Comparison of ENCODE assay signal across 8 mouse cellular contexts in the genomic region with DNA sequence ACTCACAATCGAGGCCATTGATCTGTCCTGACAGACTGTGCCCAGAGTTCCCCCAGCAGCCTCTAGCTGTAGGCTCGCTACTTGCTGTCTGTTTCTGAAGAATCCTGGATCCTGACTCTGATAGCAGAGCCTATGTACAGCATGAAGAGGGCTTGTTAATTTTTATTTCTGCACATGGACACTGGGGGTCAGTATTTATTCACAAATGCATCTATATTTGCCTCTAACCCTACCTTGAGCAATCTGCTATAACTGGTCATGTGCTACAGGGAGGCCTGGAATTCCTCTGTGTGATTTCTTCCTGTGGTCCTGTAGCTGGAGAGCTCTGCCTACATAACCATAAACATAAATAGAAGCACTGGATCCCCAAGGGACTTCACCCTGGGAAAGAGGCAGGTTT. TPM values are rescaled to one million over a fixed set of nuclear protein-coding genes. Genes with fewer than 3 reads are reported as not detected.
DNase-seq lines count a peak whose midpoint lies in the region; ATAC-seq and TF ChIP-seq lines count a peak whose summit lies in the region.

No protein-coding gene starts in this region.

- no peak overlapping the region for H3K4me3 ChIP-seq in forebrain, embryonic 12.5 days (replicated peaks)
- H3K4me3 ChIP-seq in forebrain, embryonic 11.5 days (ENCODE audit: low read depth, low read length): no peak overlapping the region
- no peak overlapping the region for H3K4me3 ChIP-seq in C2C12 (ENCODE audit: insufficient read depth, poor library complexity, severe bottlenecking)
- no peak overlapping the region for H3K4me3 ChIP-seq in midbrain, embryonic 15.5 days

- WGBS in forebrain, embryonic 12.5 days: 65% methylated on average over 2 of the region's 2 CpGs
- WGBS in forebrain, embryonic 11.5 days: 49% methylated on average over 2 of the region's 2 CpGs
- WGBS in midbrain, embryonic 15.5 days: 55% methylated on average over 2 of the region's 2 CpGs

- H3K27ac ChIP-seq in forebrain, embryonic 12.5 days: no peak overlapping the region
- no peak overlapping the region for H3K27ac ChIP-seq in forebrain, embryonic 11.5 days (ENCODE audit: low read depth, low read length)
- no peak overlapping the region for H3K27ac ChIP-seq in midbrain, embryonic 15.5 days

- H3K79me2 ChIP-seq in C2C12 (ENCODE audit: control insufficient read depth, insufficient read depth): no peaks in the 10 kb centered on the region

- H3K36me3 ChIP-seq in forebrain, embryonic 12.5 days (replicated peaks): 0 out of 2 replicates have a peak, but pooled peaks cover under 1% of the 10 kb centered on the region
- no peaks in the 10 kb centered on the region for H3K36me3 ChIP-seq in forebrain, embryonic 11.5 days (ENCODE audit: control insufficient read depth, insufficient read depth, low read length)
- H3K36me3 ChIP-seq in C2C12 (ENCODE audit: control insufficient read depth, insufficient read depth): no peaks in the 10 kb centered on the region
- H3K36me3 ChIP-seq in midbrain, embryonic 15.5 days (replicated peaks): no peaks in the 10 kb centered on the region

- peak; percentile 7 for TF ChIP-seq CTCF in C2C12 (IDR thresholded peaks at IDR 0.05; ENCODE audit: control insufficient read depth, insufficient read depth, insufficient read length)

- no peaks in the 10 kb centered on the region for H3K27me3 ChIP-seq in forebrain, embryonic 12.5 days
- H3K27me3 ChIP-seq in forebrain, embryonic 11.5 days (ENCODE audit: control insufficient read depth, insufficient read depth, low read length): no peaks in the 10 kb centered on the region
- no peaks in the 10 kb centered on the region for H3K27me3 ChIP-seq in C2C12 (ENCODE audit: control insufficient read depth, insufficient read depth, insufficient read length)
- no peaks in the 10 kb centered on the region for H3K27me3 ChIP-seq in midbrain, embryonic 15.5 days (replicated peaks)

- no peaks in the 10 kb centered on the region for H3K4me1 ChIP-seq in forebrain, embryonic 12.5 days
- H3K4me1 ChIP-seq in forebrain, embryonic 11.5 days (replicated peaks; ENCODE audit: control insufficient read depth, insufficient read depth, low read length): no peaks in the 10 kb centered on the region
- 0 out of 2 replicates have a peak, but pooled peaks cover 2% of the 10 kb centered on the region for H3K4me1 ChIP-seq in midbrain, embryonic 15.5 days

- no peaks in the 10 kb centered on the region for H3K79me3 ChIP-seq in C2C12 (ENCODE audit: low read depth)

- ATAC-seq in forebrain, embryonic 12.5 days (ENCODE audit: low FRiP score): peak; percentile 77
- ATAC-seq in forebrain, embryonic 11.5 days (replicated peaks; ENCODE audit: low FRiP score): no peak; the same call in 1 of the 2 replicates
- peak; percentile 93 for ATAC-seq in midbrain, embryonic 15.5 days (replicated peaks)

- no peak overlapping the region for H3K9ac ChIP-seq in forebrain, embryonic 12.5 days
- no peak overlapping the region for H3K9ac ChIP-seq in forebrain, embryonic 11.5 days (ENCODE audit: low read length)
- no peak overlapping the region for H3K9ac ChIP-seq in midbrain, embryonic 15.5 days

- no peaks in the 10 kb centered on the region for H3K9me3 ChIP-seq in forebrain, embryonic 12.5 days
- no peaks in the 10 kb centered on the region for H3K9me3 ChIP-seq in forebrain, embryonic 11.5 days (ENCODE audit: control insufficient read depth, low read length)
- H3K9me3 ChIP-seq in midbrain, embryonic 15.5 days: no peaks in the 10 kb centered on the region

- no peak overlapping the region for H3K4me2 ChIP-seq in forebrain, embryonic 12.5 days
- no peak overlapping the region for H3K4me2 ChIP-seq in forebrain, embryonic 11.5 days (ENCODE audit: low read depth, low read length, severe bottlenecking)
- H3K4me2 ChIP-seq in midbrain, embryonic 15.5 days: no peak overlapping the region

- no peak for DNase-seq in forebrain, embryonic 11.5 days (ENCODE audit: low spot score)
- DNase-seq in embryo, embryonic 11 days: peak; percentile 65
- peak; percentile 49 for DNase-seq in hindlimb bud, embryonic 11.5 days (ENCODE audit: extremely low spot score, low read depth, low spot score)
- no peak for DNase-seq in right cerebral cortex, postnatal 14 days
- no peak for DNase-seq in T-cell, adult 2 months (ENCODE audit: low spot score)

- H3ac ChIP-seq in C2C12 (ENCODE audit: control insufficient read depth, insufficient read length, low read depth): no peak overlapping the region

TF ChIP-seq in C2C12, 6 proteins besides CTCF, POLR2A, EP300 and RAD21:
- TF ChIP-seq MAX (IDR thresholded peaks at IDR 0.05) (no peak), MYOD1 (IDR thresholded peaks at IDR 0.05; ENCODE audit: control insufficient read depth, insufficient read length, low read depth) (no peak), FOSL1 (IDR thresholded peaks at IDR 0.05; ENCODE audit: insufficient read depth, low read length, poor library complexity, severe bottlenecking) (no peak), USF1 (IDR thresholded peaks at IDR 0.05; ENCODE audit: low read depth) (peak; percentile 54), CEBPB (IDR thresholded peaks at IDR 0.05; ENCODE audit: low read depth) (peak; percentile 71), MYOG (IDR thresholded peaks at IDR 0.05; ENCODE audit: control insufficient read depth, extremely low read depth, insufficient read length) (no peak)

RNA-seq across cellular contexts. Expression of gene Bpgm, which starts 35.4 kb away (rescaled TPM):
- 62.8 and 68.6 TPM in 2 replicates for polyA plus RNA-seq in forebrain, embryonic 12.5 days (2016; fragmentation: Nextera tagmentation; extraction: Ambion mirVana)
- polyA plus RNA-seq in forebrain, embryonic 11.5 days (2014; fragmentation: Nextera tagmentation; extraction: Ambion mirVana): 71.2 TPM in 2 replicates
- polyA plus RNA-seq in C2C12 (2012; fragmentation: generic; extraction: Trizol): 16.1 TPM
- 97.1 and 102 TPM in 2 replicates for polyA plus RNA-seq in midbrain, embryonic 15.5 days (2015; fragmentation: Nextera tagmentation; extraction: Ambion mirVana)

Comparison
In these comparisons a context has a peak if more than half of its experiments do, and no peak if none do; other contexts are left out.
1. DNase-seq: peak in embryo, embryonic 11 days (single experiment) and hindlimb bud, embryonic 11.5 days (single experiment); none in forebrain, embryonic 11.5 days (single experiment), right cerebral cortex, postnatal 14 days (single experiment) and T-cell, adult 2 months (single experiment).